Mouse (Mus musculus): Measurements from ENCODE around the gene Serp1. TPM values are rescaled to one million over a fixed set of nuclear protein-coding genes. Genes with fewer than 3 reads are reported as not detected.

Gene Serp1
- polyA plus RNA-seq, 1 experiment from 2014 or later: 101 TPM

Other genes with a start within 250 kb of the Serp1 start
- gene Tsc22d2, start 111.2 kb downstream of the Serp1 start, polyA plus RNA-seq (2015; fragmentation: Nextera tagmentation; extraction: Ambion mirVana): 5.0 and 6.0 TPM in 2 replicates
- gene Eif2a, start 71 bp downstream of the Serp1 start, polyA plus RNA-seq (2015; fragmentation: Nextera tagmentation; extraction: Ambion mirVana): 35.5 and 45.3 TPM in 2 replicates
- gene Selenot, start 50.7 kb upstream of the Serp1 start, polyA plus RNA-seq (2015; fragmentation: Nextera tagmentation; extraction: Ambion mirVana): 14.8 and 15.6 TPM in 2 replicates
- gene Erich6, start 111.3 kb upstream of the Serp1 start, polyA plus RNA-seq (2015; fragmentation: Nextera tagmentation; extraction: Ambion mirVana): not detected in 2 replicates
- 2.4 and 2.5 TPM in 2 replicates for gene Siah2, start 166.5 kb upstream of the Serp1 start, polyA plus RNA-seq (2015; fragmentation: Nextera tagmentation; extraction: Ambion mirVana)

All from liver, embryonic 13.5 days (tissue).